Mouse (Mus musculus): ENCODE results near the gene Aqp6. TPM values are rescaled to one million over a fixed set of nuclear protein-coding genes. Genes with fewer than 3 reads are reported as not detected.

Gene Aqp6
- polyA plus RNA-seq, 1 experiment = not detected

GRCm38 (mm10) chr15:99653291-99653690 is 52.1 kb downstream of the Aqp6 start:
- peak overlapping the region; percentile 14 for H3K4me3 ChIP-seq (replicated peaks; ENCODE audit: control insufficient read depth, low read depth, low read length)
- TF ChIP-seq CTCF (IDR thresholded peaks at IDR 0.05; ENCODE audit: control insufficient read depth, insufficient read depth, low read length) = no peak
- no peak for TF ChIP-seq POLR2A (IDR thresholded peaks at IDR 0.05; ENCODE audit: borderline replicate concordance, control insufficient read depth, low read depth, low read length)
- H3K4me1 ChIP-seq (ENCODE audit: control insufficient read depth, insufficient read depth, low read length) = peaks cover 2% of the 10 kb centered on the region; the same call in 1 of the 2 replicates
- 13% methylated on average over 8 of the region's 8 CpGs for WGBS
- no peak overlapping the region for H3K27ac ChIP-seq (ENCODE audit: control insufficient read depth, insufficient read depth, low read depth, low read length, poor library complexity)

GRCm38 (mm10) chr15:99653876-99654275 is 52.7 kb downstream of the Aqp6 start:
- H3K27ac ChIP-seq (ENCODE audit: control insufficient read depth, insufficient read depth, low read depth, low read length, poor library complexity) = no peak overlapping the region
- H3K4me1 ChIP-seq (ENCODE audit: control insufficient read depth, insufficient read depth, low read length) = peaks cover 2% of the 10 kb centered on the region; the same call in 1 of the 2 replicates
- TF ChIP-seq CTCF (IDR thresholded peaks at IDR 0.05; ENCODE audit: control insufficient read depth, insufficient read depth, low read length) = no peak
- no peak for TF ChIP-seq POLR2A (IDR thresholded peaks at IDR 0.05; ENCODE audit: borderline replicate concordance, control insufficient read depth, low read depth, low read length)
- H3K4me3 ChIP-seq (replicated peaks; ENCODE audit: control insufficient read depth, low read depth, low read length) = no peak overlapping the region
- WGBS = 14% methylated on average over 21 of the region's 21 CpGs

Other genes starting within 250 kb of the Aqp6 start
- 13.0 and 17.7 TPM in 2 replicates for gene Fmnl3, start 230.9 kb upstream of the Aqp6 start, polyA plus RNA-seq (2011; ENCODE audit: insufficient read depth, insufficient read length, low replicate concordance, missing spikeins)
- 93.5 and 146 TPM in 2 replicates for gene Tmbim6, start 208.5 kb upstream of the Aqp6 start, polyA plus RNA-seq (2011; ENCODE audit: insufficient read depth, insufficient read length, low replicate concordance, missing spikeins)
- gene Nckap5l, start 143.7 kb upstream of the Aqp6 start, polyA plus RNA-seq (2011; ENCODE audit: insufficient read depth, insufficient read length, low replicate concordance, missing spikeins) = 2.2 and 4.0 TPM in 2 replicates
- 7.2 and 13.4 TPM in 2 replicates for gene Bcdin3d, start 126.7 kb upstream of the Aqp6 start, polyA plus RNA-seq (2011; ENCODE audit: insufficient read depth, insufficient read length, low replicate concordance, missing spikeins)
- 0.35 TPM in 1 of 2 replicates, not detected in the other for gene Faim2, start 73.2 kb upstream of the Aqp6 start, polyA plus RNA-seq (2011; ENCODE audit: insufficient read depth, insufficient read length, low replicate concordance, missing spikeins)
- not detected in 2 replicates for gene Aqp2, start 22.3 kb upstream of the Aqp6 start, polyA plus RNA-seq (2011; ENCODE audit: insufficient read depth, insufficient read length, low replicate concordance, missing spikeins)
- not detected in 2 replicates for gene Aqp5, start 10.6 kb upstream of the Aqp6 start, polyA plus RNA-seq (2011; ENCODE audit: insufficient read depth, insufficient read length, low replicate concordance, missing spikeins)
- gene Racgap1, start 50.3 kb downstream of the Aqp6 start, polyA plus RNA-seq (2011; ENCODE audit: insufficient read depth, insufficient read length, low replicate concordance, missing spikeins) = 57.9 and 66.4 TPM in 2 replicates
- gene Asic1, start 69.0 kb downstream of the Aqp6 start, polyA plus RNA-seq (2011; ENCODE audit: insufficient read depth, insufficient read length, low replicate concordance, missing spikeins) = 4.7 TPM in 1 of 2 replicates, not detected in the other
- gene Smarcd1, start 100.7 kb downstream of the Aqp6 start, polyA plus RNA-seq (2011; ENCODE audit: insufficient read depth, insufficient read length, low replicate concordance, missing spikeins) = 10.1 and 10.7 TPM in 2 replicates
- not detected in 2 replicates for gene Gm17349, start 104.1 kb downstream of the Aqp6 start, polyA plus RNA-seq (2011; ENCODE audit: insufficient read depth, insufficient read length, low replicate concordance, missing spikeins)
- 6.6 and 9.3 TPM in 2 replicates for gene Gpd1, start 116.1 kb downstream of the Aqp6 start, polyA plus RNA-seq (2011; ENCODE audit: insufficient read depth, insufficient read length, low replicate concordance, missing spikeins)
- gene Cox14, start 124.2 kb downstream of the Aqp6 start, polyA plus RNA-seq (2011; ENCODE audit: insufficient read depth, insufficient read length, low replicate concordance, missing spikeins) = 42.7 and 80.8 TPM in 2 replicates
- 10.8 and 33.1 TPM in 2 replicates for gene Cers5, start 171.5 kb downstream of the Aqp6 start, polyA plus RNA-seq (2011; ENCODE audit: insufficient read depth, insufficient read length, low replicate concordance, missing spikeins)